Mouse (Mus musculus) ES-Bruce4 (cell line): ENCODE measurements around the gene Mtmr3.

Experiments
- CTCF ChIP-seq: IDR thresholded peaks from one replicate; pipeline ENCODE4 v1.8.1; 2011; ENCODE audit warnings: low read depth, low read length
- POLR2A ChIP-seq: IDR thresholded peaks from one replicate; pipeline ENCODE4 v1.8.1; 2011; ENCODE audit warnings: low read length; ENCODE audit not compliant: insufficient read depth

DNA sequence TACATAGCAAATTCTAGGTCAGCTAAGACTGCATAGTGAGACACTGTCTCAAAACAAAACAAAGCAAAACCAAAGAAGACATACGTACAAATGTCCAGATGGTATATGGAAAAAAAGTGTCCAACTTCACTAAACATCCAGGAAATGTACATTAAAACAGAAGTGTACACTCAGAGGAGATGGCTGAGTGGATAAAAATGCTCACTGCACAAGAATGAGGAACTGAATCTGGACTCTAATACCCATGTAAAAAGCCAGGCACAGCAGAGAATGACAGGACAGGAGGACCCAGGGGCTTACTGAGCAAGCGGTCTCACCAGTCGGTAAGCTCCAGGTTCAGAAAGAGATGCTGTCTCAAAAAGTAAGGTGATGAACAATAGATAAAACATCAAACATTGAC, 5.3 kb upstream of the Mtmr3 start:
- TF ChIP-seq CTCF = no peak
- no peak for TF ChIP-seq POLR2A
